23 mouse cellular contexts compared by ENCODE assay signal in genomic region chr2:121683606-121684005, GRCm38 (mm10).
DNase-seq lines count a peak whose midpoint lies in the region; ATAC-seq and TF ChIP-seq lines count a peak whose summit lies in the region.
"Had no signal": no experiment of that assay in that cellular context is flagged by ENCODE, and none has a peak within 500 bp of the region (broad histone marks: within the 10 kb centered on the region; RNA-seq: fewer than 3 reads in every experiment).

No protein-coding gene starts in this region.

- no peak for TF ChIP-seq CTCF in heart, adult 2 months (IDR thresholded peaks at IDR 0.05)

- H3K27me3 ChIP-seq in embryonic facial prominence, embryonic 14.5 days (replicated peaks; ENCODE audit: control insufficient read depth, insufficient read depth, low read length), result no peaks in the 10 kb centered on the region
- no peaks in the 10 kb centered on the region for H3K27me3 ChIP-seq in embryonic facial prominence, embryonic 10.5 days (replicated peaks; ENCODE audit: low read depth, poor library complexity, severe bottlenecking)
- no peaks in the 10 kb centered on the region for H3K27me3 ChIP-seq in heart, adult 2 months (ENCODE audit: control insufficient read depth, insufficient read depth, low read length)
- H3K27me3 ChIP-seq: embryonic facial prominence, embryonic 12.5 days; forebrain, embryonic 13.5 days; hindbrain, embryonic 13.5 days; Patski had no signal

- no peaks in the 10 kb centered on the region for H3K36me3 ChIP-seq in embryonic facial prominence, embryonic 14.5 days (ENCODE audit: control insufficient read depth, insufficient read depth, low read length)
- no peaks in the 10 kb centered on the region for H3K36me3 ChIP-seq in embryonic facial prominence, embryonic 10.5 days (replicated peaks)
- H3K36me3 ChIP-seq in heart, adult 2 months (ENCODE audit: control insufficient read depth, insufficient read depth, low read length), result no peaks in the 10 kb centered on the region
- H3K36me3 ChIP-seq: embryonic facial prominence, embryonic 12.5 days; hindbrain, embryonic 13.5 days had no signal

- DNase-seq in embryonic facial prominence, embryonic 14.5 days (ENCODE audit: low spot score), result peak; percentile 24
- no peak for DNase-seq in embryonic facial prominence, embryonic 10.5 days (ENCODE audit: low spot score)
- DNase-seq in layer of hippocampus, adult 9-11 months, result peak; percentile 33
- no peak for DNase-seq in layer of hippocampus, adult 8-10 months (ENCODE audit: low spot score in 2 of 2)
- DNase-seq in right cerebral cortex, postnatal 14 days, result peak; percentile 55
- DNase-seq in right cerebral cortex, postnatal 4 days, result no peak
- peak; percentile 31 to 46 for DNase-seq in right cerebral cortex, postnatal 36 days (ENCODE audit: low spot score in 2 of 2)
- no peak for DNase-seq in heart, adult 2 months
- DNase-seq: adrenal gland, postnatal 10 days; adrenal gland, postnatal 36 days; cerebellum, adult 18-20 months; cerebellum, adult 9-10 months; cerebellum, postnatal 14 days; forebrain, postnatal 0 days; gastrocnemius, postnatal 10 days; gastrocnemius, postnatal 36 days had no signal

- no peak overlapping the region for H3K9ac ChIP-seq in embryonic facial prominence, embryonic 14.5 days (ENCODE audit: low read depth, low read length)
- H3K9ac ChIP-seq in heart, adult 2 months (ENCODE audit: low read depth, low read length), result no peak overlapping the region
- H3K9ac ChIP-seq: embryonic facial prominence, embryonic 12.5 days; forebrain, embryonic 13.5 days; forebrain, postnatal 0 days; hindbrain, embryonic 13.5 days had no signal

- no peak overlapping the region for H3K4me3 ChIP-seq in embryonic facial prominence, embryonic 14.5 days (ENCODE audit: low read depth, low read length)
- no peak overlapping the region for H3K4me3 ChIP-seq in embryonic facial prominence, embryonic 10.5 days
- no peak overlapping the region for H3K4me3 ChIP-seq in heart, adult 2 months
- H3K4me3 ChIP-seq: embryonic facial prominence, embryonic 12.5 days; erythroblast, embryonic 14.5 days; forebrain, embryonic 13.5 days; hindbrain, embryonic 13.5 days had no signal

- H3K4me2 ChIP-seq in embryonic facial prominence, embryonic 14.5 days (ENCODE audit: low read depth, low read length), result no peak overlapping the region
- H3K4me2 ChIP-seq: embryonic facial prominence, embryonic 12.5 days; forebrain, embryonic 13.5 days; heart, embryonic 11.5 days; hindbrain, embryonic 13.5 days had no signal

- no peak for TF ChIP-seq EP300 in heart, adult 2 months (IDR thresholded peaks at IDR 0.05; ENCODE audit: insufficient read depth, low read depth, low read length)

- intact Hi-C loops in heart, adult 2 months (cut with DNase I), result no loop called here

- H3K27ac ChIP-seq in embryonic facial prominence, embryonic 14.5 days (replicated peaks; ENCODE audit: low read depth, low read length), result no peak overlapping the region
- no peak overlapping the region for H3K27ac ChIP-seq in embryonic facial prominence, embryonic 10.5 days (replicated peaks)
- no peak overlapping the region for H3K27ac ChIP-seq in heart, adult 2 months
- H3K27ac ChIP-seq: embryonic facial prominence, embryonic 12.5 days; forebrain, embryonic 13.5 days; hindbrain, embryonic 13.5 days had no signal

- TF ChIP-seq POLR2A in heart, adult 2 months (IDR thresholded peaks at IDR 0.05; ENCODE audit: insufficient read depth, low read depth, low read length), result no peak

- no peaks in the 10 kb centered on the region for H3K79me2 ChIP-seq in heart, adult 2 months (replicated peaks; ENCODE audit: control insufficient read depth, insufficient read depth, low read length)

- WGBS in embryonic facial prominence, embryonic 14.5 days, result 86% methylated on average over 8 of the region's 8 CpGs
- 89% methylated on average over 8 of the region's 8 CpGs for WGBS in embryonic facial prominence, embryonic 10.5 days
- WGBS in heart, adult 2 months, result 89% methylated on average over 8 of the region's 8 CpGs

- H3K9me3 ChIP-seq in embryonic facial prominence, embryonic 14.5 days (ENCODE audit: control insufficient read depth, low read length), result no peaks in the 10 kb centered on the region
- H3K9me3 ChIP-seq in embryonic facial prominence, embryonic 10.5 days, result no peaks in the 10 kb centered on the region
- H3K9me3 ChIP-seq: embryonic facial prominence, embryonic 12.5 days; forebrain, embryonic 13.5 days; hindbrain, embryonic 13.5 days had no signal

- ATAC-seq in embryonic facial prominence, embryonic 14.5 days (ENCODE audit: low read depth), result no peak
- ATAC-seq: forebrain, embryonic 13.5 days; hindbrain, embryonic 16.5 days; Patski had no signal

- no peaks in the 10 kb centered on the region for H3K4me1 ChIP-seq in embryonic facial prominence, embryonic 14.5 days (ENCODE audit: control insufficient read depth, insufficient read depth, low read length)
- peaks cover 11% of the 10 kb centered on the region for H3K4me1 ChIP-seq in embryonic facial prominence, embryonic 10.5 days
- no peaks in the 10 kb centered on the region for H3K4me1 ChIP-seq in heart, adult 2 months (ENCODE audit: control insufficient read depth, insufficient read depth, low read length)
- H3K4me1 ChIP-seq: embryonic facial prominence, embryonic 12.5 days had no signal

Comparison
In these comparisons a context has a peak if more than half of its experiments do, and no peak if none do; other contexts are left out.
1. DNase-seq: peak in embryonic facial prominence, embryonic 14.5 days (single experiment), layer of hippocampus, adult 9-11 months (single experiment), right cerebral cortex, postnatal 14 days (single experiment) and right cerebral cortex, postnatal 36 days (2 of 2); none in embryonic facial prominence, embryonic 10.5 days (single experiment), layer of hippocampus, adult 8-10 months (0 of 2), right cerebral cortex, postnatal 4 days (single experiment) and heart, adult 2 months (0 of 2).